Mouse (Mus musculus): ENCODE results near the gene Rab20. TPM values are rescaled to one million over a fixed set of nuclear protein-coding genes. Genes with fewer than 3 reads are reported as not detected.
A peak's percentile ranks its signal among the peaks of the same experiment; 100 is the strongest.

Rab20 gene
- total RNA-seq, 1 experiment from 2014 or later, result 5.0 TPM

DNA sequence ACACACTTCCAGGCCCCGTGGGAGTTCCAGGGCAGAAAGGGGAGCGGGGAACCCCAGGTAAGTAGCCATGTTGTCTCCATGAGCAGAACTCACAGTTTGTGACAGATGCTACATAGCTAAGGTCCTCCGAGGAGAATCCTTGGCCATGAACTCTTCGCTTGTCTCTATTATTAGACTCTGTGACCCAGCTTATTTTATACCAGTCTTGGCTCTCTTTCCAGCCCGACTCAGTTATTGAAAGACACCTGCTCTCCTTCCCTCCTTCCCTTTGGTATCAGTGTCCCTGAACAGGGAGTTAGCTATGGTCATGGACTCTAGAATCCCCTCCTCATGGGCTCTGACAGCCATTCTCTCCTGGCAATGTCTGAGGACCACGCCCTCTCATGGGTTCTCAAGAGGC lies 37.2 kb downstream of the Rab20 start:
- ATAC-seq (replicated peaks in 1 of 2; ENCODE audit: insufficient read depth in 1 of 2, low FRiP score in 2 of 2, low TSS enrichment in 1 of 2, low read depth in 1 of 2, poor library complexity in 2 of 2, severe bottlenecking in 2 of 2), result no peak

DNA sequence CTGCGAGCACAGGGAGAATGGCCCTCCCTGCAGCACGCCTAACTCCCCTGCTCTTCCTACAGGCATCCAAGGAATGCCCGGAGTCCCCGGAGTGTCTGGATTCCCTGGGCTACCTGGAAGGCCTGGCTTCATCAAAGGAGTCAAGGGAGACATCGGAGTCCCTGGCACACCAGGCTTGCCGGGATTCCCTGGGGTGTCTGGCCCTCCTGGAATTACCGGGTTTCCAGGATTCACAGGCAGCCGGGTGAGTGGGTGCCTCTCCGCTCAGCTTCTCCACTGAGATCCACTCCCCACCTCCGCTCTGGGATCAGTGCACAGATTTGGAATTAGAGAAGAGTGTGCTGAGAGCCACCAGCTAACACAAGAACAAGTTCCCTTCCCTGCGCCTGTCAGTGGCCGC lies 40.6 kb downstream of the Rab20 start:
- no peak for ATAC-seq (replicated peaks in 1 of 2; ENCODE audit: insufficient read depth in 1 of 2, low FRiP score in 2 of 2, low TSS enrichment in 1 of 2, low read depth in 1 of 2, poor library complexity in 2 of 2, severe bottlenecking in 2 of 2)

DNA sequence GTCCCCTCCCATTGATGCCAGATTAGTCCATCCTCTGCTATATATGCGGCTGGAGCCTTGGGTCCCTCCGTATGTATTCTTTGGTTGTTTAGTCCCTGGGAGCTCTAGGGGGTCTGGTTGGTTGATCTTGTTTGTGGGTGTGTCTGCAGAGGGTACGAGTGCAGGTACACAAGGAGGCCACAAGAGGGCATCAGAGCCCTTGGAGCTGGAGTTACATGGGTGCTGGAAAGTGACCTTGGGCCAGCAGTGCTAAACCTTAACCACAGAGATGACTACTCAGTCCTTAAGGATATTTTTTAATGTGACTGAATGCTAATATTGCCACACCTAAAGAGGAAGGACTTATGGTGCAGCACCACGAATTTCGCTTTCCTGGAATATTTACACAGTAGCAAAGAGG lies 47.8 kb downstream of the Rab20 start:
- peak; percentile 58 to 81; a peak in 3 of 4 replicates for ATAC-seq (replicated peaks in 1 of 2; ENCODE audit: insufficient read depth in 1 of 2, low FRiP score in 2 of 2, low TSS enrichment in 1 of 2, low read depth in 1 of 2, poor library complexity in 2 of 2, severe bottlenecking in 2 of 2)

DNA sequence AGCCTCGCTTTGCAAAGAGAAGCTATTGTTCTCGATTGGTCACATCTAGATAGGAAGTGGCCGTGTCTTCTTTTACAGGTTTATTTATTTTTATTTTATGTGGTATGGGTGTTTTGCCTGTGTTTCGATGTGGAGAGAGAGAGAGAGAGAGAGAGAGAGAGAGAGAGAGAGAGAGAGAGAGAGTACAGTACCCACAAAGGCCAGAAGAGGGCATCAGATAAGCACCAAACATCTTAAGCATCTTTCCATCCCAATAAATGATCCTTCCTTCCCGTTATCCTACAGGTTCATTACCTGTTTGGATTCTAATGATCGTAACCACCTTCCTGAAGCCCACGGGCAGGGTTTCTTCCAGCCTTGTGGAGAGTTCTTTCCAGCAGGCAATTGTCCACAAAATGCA lies 55.4 kb downstream of the Rab20 start:
- no peak for ATAC-seq (replicated peaks in 1 of 2; ENCODE audit: insufficient read depth in 1 of 2, low FRiP score in 2 of 2, low TSS enrichment in 1 of 2, low read depth in 1 of 2, poor library complexity in 2 of 2, severe bottlenecking in 2 of 2)

DNA sequence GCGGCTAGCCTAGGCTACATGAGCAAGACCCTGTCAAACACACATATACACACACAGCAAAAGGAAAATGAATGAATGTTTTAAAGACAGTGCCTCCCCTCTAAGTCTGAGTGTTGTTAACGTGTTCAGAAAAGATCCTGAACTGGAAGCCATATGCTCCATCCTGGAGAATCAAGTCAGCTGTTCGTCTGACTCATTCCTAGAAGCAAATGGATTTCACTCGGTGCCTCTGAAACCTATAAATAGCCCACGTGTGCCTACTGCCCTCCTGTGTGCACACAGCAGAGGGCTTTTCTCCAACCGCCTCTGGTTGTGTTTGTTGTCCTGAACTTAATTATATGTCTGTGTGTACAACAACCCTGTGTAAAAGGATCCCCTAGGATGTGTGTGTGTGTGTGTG lies 56.5 kb downstream of the Rab20 start:
- ATAC-seq (replicated peaks in 1 of 2; ENCODE audit: insufficient read depth in 1 of 2, low FRiP score in 2 of 2, low TSS enrichment in 1 of 2, low read depth in 1 of 2, poor library complexity in 2 of 2, severe bottlenecking in 2 of 2), result no peak

DNA sequence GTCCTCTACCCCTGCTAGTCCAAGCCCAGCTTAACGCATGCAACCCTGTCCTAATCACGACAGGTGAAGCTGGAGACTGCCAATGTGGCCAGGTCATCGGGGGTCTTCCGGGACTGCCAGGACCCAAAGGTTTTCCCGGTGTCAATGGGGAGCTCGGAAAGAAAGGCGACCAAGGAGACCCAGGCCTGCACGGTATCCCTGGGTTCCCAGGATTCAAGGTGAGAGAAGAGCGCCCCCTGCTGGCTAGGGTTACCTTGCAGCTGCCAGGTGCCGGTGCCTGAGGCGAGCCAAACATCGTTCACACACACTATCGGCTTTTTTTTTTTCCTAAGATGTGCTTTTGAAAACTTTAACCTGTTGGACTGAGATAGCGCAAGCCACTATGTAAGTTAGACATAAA lies 57.4 kb downstream of the Rab20 start:
- ATAC-seq (replicated peaks in 1 of 2; ENCODE audit: insufficient read depth in 1 of 2, low FRiP score in 2 of 2, low TSS enrichment in 1 of 2, low read depth in 1 of 2, poor library complexity in 2 of 2, severe bottlenecking in 2 of 2), result peak in 1 of 2 experiments; percentile 32; a peak in 1 of 4 replicates

DNA sequence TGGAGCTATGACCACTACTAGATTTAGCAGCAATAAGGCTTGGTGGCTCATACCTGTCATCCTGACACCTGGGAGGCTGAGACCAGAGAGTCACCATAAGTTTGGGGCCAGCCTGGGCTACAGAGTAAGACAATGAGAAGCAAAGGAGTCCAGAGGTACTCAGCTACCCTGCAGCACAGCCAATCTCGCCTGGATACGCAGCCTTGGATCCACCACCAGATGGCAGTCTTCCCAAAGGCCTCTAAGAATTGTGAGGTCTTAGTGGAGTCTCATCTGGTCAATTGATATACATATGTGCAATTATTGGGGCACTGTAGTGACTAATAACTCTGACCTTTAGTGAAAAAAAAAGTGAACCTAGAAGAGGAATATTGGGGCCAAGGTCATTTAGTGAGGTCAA lies 58.9 kb downstream of the Rab20 start:
- ATAC-seq (replicated peaks in 1 of 2; ENCODE audit: insufficient read depth in 1 of 2, low FRiP score in 2 of 2, low TSS enrichment in 1 of 2, low read depth in 1 of 2, poor library complexity in 2 of 2, severe bottlenecking in 2 of 2), result peak in 1 of 2 experiments; percentile 70; a peak in 2 of 4 replicates

DNA sequence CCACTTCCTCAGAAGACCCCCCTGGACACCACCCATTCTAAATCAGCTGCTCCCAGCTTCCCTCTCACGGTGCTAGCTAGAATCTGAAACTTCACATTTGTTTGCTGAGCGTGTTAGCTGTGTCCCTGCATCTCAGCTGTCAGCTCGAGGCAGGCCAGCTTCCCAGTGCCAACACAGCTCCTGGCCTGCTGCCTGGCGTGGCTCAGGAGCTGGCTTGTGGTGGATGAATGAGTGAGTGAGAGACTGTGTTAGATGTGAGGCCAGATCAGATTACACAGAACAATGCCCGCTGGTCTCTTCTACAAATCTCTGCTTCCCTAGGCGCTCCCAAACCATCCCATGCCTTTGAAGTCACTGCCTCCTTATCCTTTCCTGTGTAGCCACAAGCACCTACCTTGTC lies 59.3 kb downstream of the Rab20 start:
- ATAC-seq (replicated peaks in 1 of 2; ENCODE audit: insufficient read depth in 1 of 2, low FRiP score in 2 of 2, low TSS enrichment in 1 of 2, low read depth in 1 of 2, poor library complexity in 2 of 2, severe bottlenecking in 2 of 2), result no peak

DNA sequence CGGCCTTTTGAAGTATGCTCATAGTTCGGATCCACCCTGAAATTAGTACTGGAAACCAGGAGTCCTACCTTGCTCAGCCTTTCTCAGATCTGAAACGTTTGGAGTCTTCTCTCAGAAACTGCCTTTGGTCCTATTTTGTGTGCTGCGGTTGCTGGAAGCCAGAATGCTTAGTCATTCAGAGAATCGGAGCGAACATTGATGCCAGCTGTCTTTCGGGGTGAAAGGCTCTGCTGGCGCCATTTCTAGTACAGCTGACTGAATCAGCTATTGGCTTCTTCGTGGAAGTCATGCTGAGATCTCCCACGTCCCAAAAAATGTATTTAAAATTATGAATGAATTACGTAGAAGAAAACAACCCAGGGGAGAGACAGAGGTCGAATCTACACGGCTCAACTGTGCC lies 60.7 kb downstream of the Rab20 start:
- ATAC-seq (replicated peaks in 1 of 2; ENCODE audit: insufficient read depth in 1 of 2, low FRiP score in 2 of 2, low TSS enrichment in 1 of 2, low read depth in 1 of 2, poor library complexity in 2 of 2, severe bottlenecking in 2 of 2), result no peak

DNA sequence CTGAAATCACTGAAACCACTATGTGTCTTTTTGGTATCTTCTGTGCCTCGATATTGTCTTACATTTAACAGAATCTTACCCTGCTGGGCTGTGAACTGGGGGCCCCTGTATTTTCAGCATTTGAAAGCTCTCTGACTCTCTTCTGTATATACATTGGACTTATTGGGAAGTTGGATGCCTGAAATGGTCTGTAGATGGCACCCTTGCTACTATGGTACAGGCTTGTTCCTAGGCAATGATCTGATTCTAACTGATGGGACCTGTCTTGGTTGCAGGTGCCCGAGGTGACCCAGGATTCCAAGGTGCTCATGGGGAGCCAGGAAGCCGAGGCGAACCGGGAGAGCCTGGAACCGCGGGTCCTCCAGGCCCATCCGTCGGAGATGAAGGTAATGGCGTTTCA lies 63.4 kb downstream of the Rab20 start:
- no peak for ATAC-seq (replicated peaks in 1 of 2; ENCODE audit: insufficient read depth in 1 of 2, low FRiP score in 2 of 2, low TSS enrichment in 1 of 2, low read depth in 1 of 2, poor library complexity in 2 of 2, severe bottlenecking in 2 of 2)

DNA sequence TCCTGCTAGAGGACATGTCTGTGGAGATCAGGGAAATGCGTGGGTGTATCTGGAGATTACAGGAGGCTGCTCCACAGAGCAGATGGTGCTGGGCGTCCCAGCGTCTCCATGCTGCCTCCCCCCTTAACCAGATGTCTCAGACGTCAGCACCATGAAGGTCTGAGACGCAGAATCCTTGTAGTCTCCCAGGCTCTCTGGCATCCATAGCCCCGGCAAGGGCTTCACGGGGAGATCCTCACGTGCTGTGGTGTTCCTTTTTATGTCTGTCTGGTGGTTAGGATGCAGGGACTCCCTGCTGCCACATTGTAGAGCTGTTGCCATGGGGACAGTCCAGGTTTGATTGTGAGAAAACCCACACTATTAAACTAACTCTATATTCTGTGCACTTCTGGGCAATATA lies 64.2 kb downstream of the Rab20 start:
- no peak for ATAC-seq (replicated peaks in 1 of 2; ENCODE audit: insufficient read depth in 1 of 2, low FRiP score in 2 of 2, low TSS enrichment in 1 of 2, low read depth in 1 of 2, poor library complexity in 2 of 2, severe bottlenecking in 2 of 2)

DNA sequence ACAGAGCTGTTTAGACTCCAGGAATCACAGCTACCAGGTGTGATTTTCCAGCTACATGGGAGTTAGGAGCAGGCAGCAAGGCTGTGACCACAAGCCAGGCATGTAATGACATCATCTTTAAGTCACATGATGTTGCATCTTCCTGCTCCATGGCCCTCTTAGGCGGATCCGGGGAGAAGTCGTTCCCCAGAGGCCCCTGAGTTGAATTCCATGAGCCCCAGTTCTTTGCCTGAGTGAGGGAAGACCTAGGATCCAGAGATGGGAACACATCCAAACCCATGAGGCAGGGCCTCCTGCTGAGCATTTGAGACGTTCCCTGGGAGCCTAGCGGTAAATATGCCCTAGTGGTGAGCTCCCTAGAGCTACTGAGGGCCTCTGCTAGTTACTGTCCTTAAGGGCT lies 66.1 kb downstream of the Rab20 start:
- ATAC-seq (replicated peaks in 1 of 2; ENCODE audit: insufficient read depth in 1 of 2, low FRiP score in 2 of 2, low TSS enrichment in 1 of 2, low read depth in 1 of 2, poor library complexity in 2 of 2, severe bottlenecking in 2 of 2), result no peak

DNA sequence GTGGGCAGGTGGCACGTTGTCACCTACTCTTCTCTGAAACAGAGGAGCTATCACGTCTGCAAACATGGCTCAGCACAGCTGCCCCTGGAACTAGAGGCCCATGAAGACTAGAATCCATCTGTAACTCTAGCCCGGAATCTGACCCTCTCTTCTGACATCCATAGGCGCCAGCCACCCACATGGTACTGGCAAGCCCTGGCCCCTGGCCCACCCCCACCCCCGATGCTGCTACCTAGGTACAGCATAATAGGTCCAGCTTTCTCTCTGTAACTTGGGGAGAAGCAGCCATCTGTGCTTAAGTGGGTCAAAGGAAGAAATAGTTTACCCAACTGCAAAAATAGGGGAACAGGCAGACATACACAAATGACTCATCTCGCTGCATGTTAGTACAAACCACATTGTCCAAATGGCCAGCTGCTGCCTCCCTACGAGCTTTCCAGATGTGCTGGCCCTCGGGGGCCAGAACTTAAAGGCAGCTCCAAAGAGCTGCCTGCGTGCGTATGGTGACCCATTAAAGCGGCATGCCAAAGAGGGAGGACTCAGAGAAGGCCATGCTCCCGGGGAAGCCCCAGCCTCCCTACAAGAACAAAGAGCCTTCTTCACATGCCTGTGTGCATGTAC lies 66.9 kb downstream of the Rab20 start:
- no peak for ATAC-seq (replicated peaks in 1 of 2; ENCODE audit: insufficient read depth in 1 of 2, low FRiP score in 2 of 2, low TSS enrichment in 1 of 2, low read depth in 1 of 2, poor library complexity in 2 of 2, severe bottlenecking in 2 of 2)

DNA sequence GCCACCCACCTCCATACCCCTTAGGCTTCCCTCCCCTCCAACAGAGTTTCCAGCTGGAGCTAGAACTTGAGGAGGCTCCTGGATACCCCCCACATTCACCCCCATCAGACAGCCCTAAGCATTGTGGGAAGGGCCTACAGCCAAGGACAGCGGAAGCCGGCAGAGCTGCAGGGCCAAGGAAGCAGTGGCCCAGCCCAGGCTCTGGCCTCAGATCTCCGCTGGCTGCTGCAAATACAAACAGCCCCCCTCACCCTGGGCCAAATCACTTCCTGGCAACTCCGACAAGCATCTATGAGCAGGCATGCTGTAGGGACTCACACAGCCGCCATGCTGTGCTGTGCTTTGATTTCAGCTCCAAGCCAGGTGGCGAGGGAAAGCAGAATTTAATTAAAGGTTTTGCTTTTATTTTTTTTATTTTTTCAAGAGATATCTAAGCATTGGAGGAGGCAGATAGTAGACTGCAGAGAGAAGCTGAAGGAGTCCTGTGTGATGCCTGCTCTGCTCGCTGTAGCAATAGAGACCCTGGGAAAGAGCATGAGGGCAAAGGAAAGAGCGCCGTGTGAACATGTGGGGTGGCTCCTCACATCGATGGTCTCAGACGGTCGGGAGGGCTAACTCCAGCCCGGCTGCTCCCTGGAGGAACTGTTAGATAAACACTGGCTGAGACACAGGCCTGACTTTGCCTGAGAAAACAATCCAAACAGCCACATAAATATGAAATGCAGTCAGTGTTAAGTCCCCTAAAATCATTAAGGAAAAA lies 72.6 kb downstream of the Rab20 start:
- ATAC-seq (replicated peaks in 1 of 2; ENCODE audit: insufficient read depth in 1 of 2, low FRiP score in 2 of 2, low TSS enrichment in 1 of 2, low read depth in 1 of 2, poor library complexity in 2 of 2, severe bottlenecking in 2 of 2), result no peak

DNA sequence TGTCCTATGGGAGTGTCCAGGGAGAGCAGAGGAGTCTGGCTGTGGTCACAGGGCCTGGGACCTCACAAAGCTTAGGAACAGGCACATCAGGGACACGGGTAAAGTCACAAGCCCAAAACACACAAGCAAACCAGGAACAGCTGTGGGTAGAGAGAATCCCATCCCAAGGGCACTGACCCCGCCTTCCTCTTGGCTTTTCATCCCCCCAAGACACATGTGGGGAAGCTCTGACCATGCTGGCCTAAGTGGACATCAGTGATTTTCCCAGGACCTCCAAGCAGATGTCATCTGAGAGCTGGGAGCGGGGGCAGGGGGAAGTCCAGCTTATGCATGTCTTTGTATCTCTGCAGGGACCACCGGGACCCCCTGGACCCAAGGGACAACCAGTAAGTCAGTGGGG lies 73.9 kb downstream of the Rab20 start:
- ATAC-seq (replicated peaks in 1 of 2; ENCODE audit: insufficient read depth in 1 of 2, low FRiP score in 2 of 2, low TSS enrichment in 1 of 2, low read depth in 1 of 2, poor library complexity in 2 of 2, severe bottlenecking in 2 of 2), result no peak

DNA sequence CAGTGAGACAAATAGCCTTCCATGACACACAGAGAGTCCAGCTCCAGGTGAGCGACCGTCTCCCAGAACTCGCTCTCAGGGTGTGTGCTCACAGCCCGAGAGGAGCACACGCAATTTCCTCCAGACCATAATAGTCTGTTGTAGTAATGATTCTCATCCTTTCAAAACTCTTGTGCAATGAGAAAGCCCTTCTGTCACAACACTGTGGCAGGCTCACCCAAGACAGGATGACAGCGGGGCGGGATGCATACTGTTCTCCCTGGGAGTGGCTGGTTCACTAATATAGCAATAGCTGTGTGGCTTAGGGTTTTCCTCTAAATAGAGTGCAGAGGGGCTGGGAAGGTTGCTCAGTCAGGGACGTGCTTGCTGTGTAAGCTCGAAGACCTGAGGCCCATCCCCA lies 74.7 kb downstream of the Rab20 start:
- peak; percentile 71 to 84; a peak in 3 of 4 replicates for ATAC-seq (replicated peaks in 1 of 2; ENCODE audit: insufficient read depth in 1 of 2, low FRiP score in 2 of 2, low TSS enrichment in 1 of 2, low read depth in 1 of 2, poor library complexity in 2 of 2, severe bottlenecking in 2 of 2)
